Mouse (Mus musculus) stomach, embryonic 14.5 days (tissue): ENCODE results near the gene Ncoa5. TPM values are rescaled to one million over a fixed set of nuclear protein-coding genes. Genes with fewer than 3 reads are reported as not detected.

Experiments
- ATAC-seq: fragments of 200-750 bp; cut with Nextera tagmentation; 2 replicates; pipeline ENCODE4 v1.8.0; 2017; ENCODE audit warnings: low read depth, moderate TSS enrichment; ENCODE audit not compliant: insufficient number of reproducible peaks, insufficient read depth, low FRiP score
- H3K27ac ChIP-seq: fragments of 300-500 bp; sonication (generic); 2 replicates; pipeline ENCODE4 v1.5.1; 2014; ENCODE audit warnings: mild to moderate bottlenecking, low read length, moderate library complexity, mixed read lengths
- H3K27me3 ChIP-seq: fragments of 300-500 bp; sonication (generic); 2 replicates; pipeline ENCODE4 v1.6.1; 2014; ENCODE audit warnings: low read length, control low read depth, mixed read lengths; ENCODE audit not compliant: control insufficient read depth, insufficient read depth
- H3K36me3 ChIP-seq: fragments of 300-500 bp; sonication (generic); 2 replicates; pipeline ENCODE4 v1.6.1; 2014; ENCODE audit warnings: mild to moderate bottlenecking, control low read depth, low read length, moderate library complexity, mixed read lengths; ENCODE audit not compliant: control insufficient read depth, insufficient read depth
- H3K4me1 ChIP-seq: fragments of 300-500 bp; sonication (generic); 2 replicates; pipeline ENCODE4 v1.6.1; 2014; ENCODE audit warnings: low read length, control low read depth, mixed read lengths; ENCODE audit not compliant: control insufficient read depth, insufficient read depth
- H3K4me2 ChIP-seq: fragments of 300-500 bp; sonication (generic); replicated peaks from 2 replicates; pipeline ENCODE4 v1.6.1; 2014; ENCODE audit warnings: low read depth, low read length, control low read depth
- H3K4me3 ChIP-seq: fragments of 300-500 bp; sonication (generic); 2 replicates; pipeline ENCODE4 v1.5.1; 2014; ENCODE audit warnings: low read depth, low read length, control low read depth
- H3K9ac ChIP-seq: fragments of 300-500 bp; sonication (generic); replicated peaks from 2 replicates; pipeline ENCODE4 v1.6.1; 2014; ENCODE audit warnings: low read depth, mild to moderate bottlenecking, control low read depth, low read length, moderate library complexity, mixed read lengths
- H3K9me3 ChIP-seq: fragments of 300-500 bp; sonication (generic); 2 replicates; pipeline ENCODE4 v1.6.1; 2016; ENCODE audit warnings: low read depth, low read length, control low read depth; ENCODE audit not compliant: control insufficient read depth
- WGBS: fragments of 180-500 bp; shearing (Covaris S2); extraction: QIAGEN DNeasy Blood & Tissue Kit; methylation state at CpG from one replicate; pipeline ENCODE4 v1.1.7; 2014; 5-methylcytosine and 5-hydroxymethylcytosine counted together
- polyA plus RNA-seq: library from polyadenylated mRNA; unstranded; fragments of >200 nt; fragmentation: Nextera tagmentation; extraction: Ambion mirVana; gene quantifications from 2 replicates; pipeline ENCODE4 v1.2.1, GENCODE M21; 2014

Gene Ncoa5
- polyA plus RNA-seq, 1 experiment from 2014 or later = 53.8 TPM

DNA sequence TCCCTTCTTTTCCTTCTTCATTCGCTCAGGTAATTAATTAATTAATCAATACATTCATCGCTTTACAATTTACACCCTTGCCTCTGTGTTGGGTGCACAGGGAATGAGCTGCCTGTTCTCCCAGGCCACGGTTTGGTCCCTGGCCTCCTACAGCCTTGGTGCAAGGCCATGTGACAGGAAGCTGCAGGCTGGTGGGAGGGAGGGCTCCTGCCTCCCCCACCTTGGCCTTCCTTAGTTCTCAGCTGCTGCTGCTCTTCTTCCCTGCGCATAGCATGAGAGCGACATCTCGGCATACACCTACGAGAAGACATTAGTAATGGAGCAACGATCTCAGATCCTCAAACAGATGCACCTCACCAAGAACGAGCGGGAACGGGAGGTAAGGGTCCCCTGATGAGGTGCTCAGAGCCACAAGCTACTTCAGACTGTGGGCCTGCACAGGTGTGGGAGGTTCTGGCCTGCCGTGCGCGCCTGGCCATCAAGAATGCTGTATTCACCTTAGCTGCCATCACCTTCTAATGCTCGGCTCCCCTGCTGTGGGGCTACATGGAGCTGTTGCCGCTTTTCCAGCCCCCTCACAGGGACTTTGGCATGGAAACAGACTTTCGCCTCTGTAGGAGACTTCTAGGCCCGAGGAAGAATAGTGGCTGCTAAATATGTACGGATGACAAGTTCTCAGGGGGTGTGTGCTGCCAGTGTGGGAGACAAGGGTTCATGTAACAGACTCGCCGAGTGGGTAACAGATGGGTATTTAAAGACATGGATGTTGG, 39.8 kb downstream of the Ncoa5 start:
- peaks cover 15% of the 10 kb centered on the region for H3K4me1 ChIP-seq
- H3K36me3 ChIP-seq = peaks cover under 1% of the 10 kb centered on the region; the same call in 1 of the 2 replicates
- no peak for ATAC-seq
- peaks cover 12% of the 10 kb centered on the region; the same call in 1 of the 2 replicates for H3K27me3 ChIP-seq
- H3K9me3 ChIP-seq = no peaks in the 10 kb centered on the region
- 59% methylated on average over 21 of the region's 21 CpGs for WGBS
- no peak overlapping the region for H3K9ac ChIP-seq
- no peak overlapping the region for H3K27ac ChIP-seq
- no peak overlapping the region for H3K4me3 ChIP-seq
- H3K4me2 ChIP-seq = no peak overlapping the region

DNA sequence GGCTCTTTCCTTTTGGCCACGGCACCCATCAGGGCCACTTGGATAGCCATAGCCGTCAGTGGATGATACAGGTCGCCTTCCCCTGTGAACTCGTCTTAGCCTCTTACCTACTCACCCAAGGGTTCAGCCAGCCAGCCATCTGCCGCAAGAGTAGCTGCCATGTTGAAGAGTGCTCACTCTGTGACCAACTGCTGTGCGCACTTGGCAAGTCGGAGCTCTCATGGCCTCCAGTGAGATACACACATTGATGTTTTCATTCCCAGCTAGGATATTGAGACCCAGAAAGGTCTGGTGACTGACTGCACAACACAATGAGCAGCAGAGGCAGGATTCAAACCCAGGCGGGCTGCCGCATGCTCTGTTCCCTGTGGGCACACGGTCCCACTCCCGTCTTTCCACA, 40.5 kb downstream of the Ncoa5 start:
- no peak overlapping the region for H3K4me3 ChIP-seq
- peaks cover 9% of the 10 kb centered on the region; the same call in 1 of the 2 replicates for H3K27me3 ChIP-seq
- no peak overlapping the region for H3K4me2 ChIP-seq
- H3K9ac ChIP-seq = no peak overlapping the region
- peaks cover 15% of the 10 kb centered on the region for H3K4me1 ChIP-seq
- H3K9me3 ChIP-seq = no peaks in the 10 kb centered on the region
- H3K27ac ChIP-seq = no peak overlapping the region
- WGBS = 89% methylated on average over 11 of the region's 11 CpGs
- H3K36me3 ChIP-seq = no peaks in the 10 kb centered on the region
- no peak for ATAC-seq

DNA sequence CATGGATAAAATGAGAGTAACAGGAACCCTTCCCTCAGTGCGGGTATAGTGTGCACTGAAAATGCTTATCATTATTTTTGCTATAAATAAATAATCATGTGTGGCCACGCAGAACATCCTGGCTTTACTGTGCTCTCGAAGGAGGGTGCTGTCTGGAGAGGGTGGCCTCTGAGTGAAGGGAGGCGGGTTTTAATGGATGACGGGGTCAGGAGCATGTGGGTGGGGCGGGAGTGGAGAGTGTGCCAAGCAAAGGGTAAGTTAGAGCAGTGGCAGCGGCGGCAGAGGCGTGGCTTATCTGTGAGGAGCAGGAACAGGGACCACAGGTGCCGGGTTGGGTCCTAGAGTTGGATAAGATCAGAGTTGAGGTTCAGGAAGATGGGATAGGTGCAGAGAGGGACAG, 42.9 kb downstream of the Ncoa5 start:
- 22% methylated on average over 10 of the region's 10 CpGs for WGBS
- Histone ChIP-seq H3K4me3 (no peak overlapping the region), H3K9me3 (no peaks in the 10 kb centered on the region), H3K27ac (no peak overlapping the region), H3K4me2 (no peak overlapping the region), H3K4me1 (no peaks in the 10 kb centered on the region), H3K27me3 (no peaks in the 10 kb centered on the region), H3K36me3 (no peaks in the 10 kb centered on the region), H3K9ac (no peak overlapping the region)
- ATAC-seq = no peak

DNA sequence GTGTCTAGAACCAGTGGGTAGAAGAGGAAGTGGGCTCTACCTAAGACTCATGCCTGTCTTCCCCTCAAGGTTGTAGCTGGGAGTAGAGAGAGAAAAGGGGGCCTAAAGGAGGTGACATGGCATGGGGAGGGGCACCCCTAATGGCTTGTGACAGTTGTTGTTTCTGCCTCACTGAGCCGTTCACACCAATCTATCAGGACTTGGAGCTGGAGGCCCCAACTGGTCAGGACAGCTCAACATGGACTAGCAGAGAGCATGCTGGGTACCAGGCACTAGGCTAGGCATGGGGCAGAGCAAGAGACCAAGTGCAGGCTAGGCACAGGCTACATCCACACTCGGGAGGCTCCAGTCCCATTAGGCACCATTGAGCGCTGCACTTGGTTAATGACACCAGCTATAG, 43.6 kb downstream of the Ncoa5 start:
- no peaks in the 10 kb centered on the region for H3K4me1 ChIP-seq
- 71% methylated on average over 3 of the region's 3 CpGs for WGBS
- H3K4me3 ChIP-seq = no peak overlapping the region
- H3K36me3 ChIP-seq = no peaks in the 10 kb centered on the region
- no peak overlapping the region for H3K9ac ChIP-seq
- H3K9me3 ChIP-seq = no peaks in the 10 kb centered on the region
- no peak for ATAC-seq
- H3K27ac ChIP-seq = no peak overlapping the region
- no peak overlapping the region for H3K4me2 ChIP-seq
- no peaks in the 10 kb centered on the region for H3K27me3 ChIP-seq

DNA sequence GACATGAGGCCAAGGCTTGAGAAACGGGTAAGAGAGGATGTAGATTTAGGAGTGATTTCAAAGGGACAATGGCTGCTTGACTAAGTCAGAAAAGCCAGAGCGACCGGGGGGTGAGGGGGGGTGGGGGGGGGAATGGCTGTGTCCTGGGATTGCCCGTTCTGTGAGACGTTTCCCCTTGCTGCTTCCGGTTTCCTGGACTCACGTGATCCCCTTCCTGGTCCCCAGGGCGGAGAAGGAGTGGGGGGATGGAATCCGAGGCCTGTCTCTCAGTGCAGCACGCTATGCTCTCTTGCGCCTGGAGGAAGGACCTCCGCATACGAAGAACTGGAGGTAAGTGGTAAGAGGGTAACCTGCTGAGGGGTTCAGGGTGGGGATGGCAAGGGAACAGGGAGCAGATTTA, 45.9 kb downstream of the Ncoa5 start:
- no peak for ATAC-seq
- Histone ChIP-seq H3K36me3 (no peaks in the 10 kb centered on the region), H3K4me1 (no peaks in the 10 kb centered on the region), H3K9ac (no peak overlapping the region), H3K27me3 (no peaks in the 10 kb centered on the region), H3K4me3 (no peak overlapping the region), H3K9me3 (no peaks in the 10 kb centered on the region), H3K27ac (no peak overlapping the region), H3K4me2 (no peak overlapping the region)
- WGBS = 66% methylated on average over 13 of the region's 13 CpGs

DNA sequence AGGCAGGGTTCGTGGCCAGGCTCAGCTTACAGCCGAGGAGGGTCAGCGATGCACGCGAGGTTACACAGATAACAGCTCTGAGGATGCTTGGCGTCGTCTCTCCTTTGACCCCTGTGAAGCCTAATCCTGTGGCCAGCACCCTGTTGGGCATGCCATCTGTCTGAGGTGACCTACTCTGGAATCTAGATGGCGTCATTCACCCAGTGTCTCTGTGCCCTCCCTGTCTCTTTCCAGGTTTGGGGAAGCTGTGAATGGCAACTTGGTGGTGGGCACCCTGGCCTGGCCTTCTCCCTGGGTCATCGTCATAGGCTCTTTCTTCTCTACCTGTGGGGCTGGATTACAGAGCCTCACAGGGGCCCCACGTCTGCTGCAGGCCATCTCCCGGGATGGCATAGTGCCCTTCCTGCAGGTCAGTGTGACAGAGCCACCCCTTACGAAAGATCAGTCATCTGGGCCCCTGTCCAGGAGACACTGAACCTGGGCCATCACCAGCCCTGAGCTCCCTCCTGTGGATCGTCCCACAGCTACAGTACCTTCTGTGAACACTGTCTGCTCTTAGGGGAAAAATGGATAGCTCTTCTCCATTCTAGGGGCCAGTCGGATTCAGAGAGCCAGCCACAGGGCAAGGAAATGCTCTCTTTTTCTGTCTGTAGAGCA, 48.2 kb downstream of the Ncoa5 start:
- H3K27ac ChIP-seq = no peak overlapping the region
- WGBS = 66% methylated on average over 14 of the region's 14 CpGs
- H3K9ac ChIP-seq = no peak overlapping the region
- H3K4me3 ChIP-seq = no peak overlapping the region
- H3K36me3 ChIP-seq = no peaks in the 10 kb centered on the region
- ATAC-seq = no peak
- no peaks in the 10 kb centered on the region for H3K4me1 ChIP-seq
- no peaks in the 10 kb centered on the region for H3K9me3 ChIP-seq
- H3K4me2 ChIP-seq = no peak overlapping the region
- H3K27me3 ChIP-seq = no peaks in the 10 kb centered on the region

DNA sequence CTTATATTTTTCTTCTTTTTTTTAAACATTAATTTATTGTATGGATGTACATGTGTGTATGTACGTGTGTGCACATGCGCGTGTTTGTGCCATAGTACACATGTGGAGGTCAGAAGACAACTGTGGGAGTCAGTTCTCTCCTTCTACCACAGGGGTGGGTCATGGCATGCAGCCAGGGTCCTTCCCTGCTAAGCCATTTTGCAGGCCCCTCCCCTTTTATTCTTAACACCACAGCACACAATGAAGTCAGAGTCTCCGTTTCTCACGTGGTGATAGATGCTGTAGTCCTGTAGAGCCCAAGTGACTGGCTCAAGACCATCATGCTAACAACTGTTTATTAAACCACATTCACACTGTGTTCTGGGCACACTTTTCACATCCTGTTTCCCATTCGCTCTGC, 48.7 kb downstream of the Ncoa5 start:
- 75% methylated on average over 6 of the region's 6 CpGs for WGBS
- Histone ChIP-seq H3K4me3 (no peak overlapping the region), H3K4me2 (no peak overlapping the region), H3K4me1 (no peaks in the 10 kb centered on the region), H3K27me3 (no peaks in the 10 kb centered on the region), H3K36me3 (no peaks in the 10 kb centered on the region), H3K9ac (no peak overlapping the region), H3K9me3 (no peaks in the 10 kb centered on the region), H3K27ac (no peak overlapping the region)
- no peak for ATAC-seq

DNA sequence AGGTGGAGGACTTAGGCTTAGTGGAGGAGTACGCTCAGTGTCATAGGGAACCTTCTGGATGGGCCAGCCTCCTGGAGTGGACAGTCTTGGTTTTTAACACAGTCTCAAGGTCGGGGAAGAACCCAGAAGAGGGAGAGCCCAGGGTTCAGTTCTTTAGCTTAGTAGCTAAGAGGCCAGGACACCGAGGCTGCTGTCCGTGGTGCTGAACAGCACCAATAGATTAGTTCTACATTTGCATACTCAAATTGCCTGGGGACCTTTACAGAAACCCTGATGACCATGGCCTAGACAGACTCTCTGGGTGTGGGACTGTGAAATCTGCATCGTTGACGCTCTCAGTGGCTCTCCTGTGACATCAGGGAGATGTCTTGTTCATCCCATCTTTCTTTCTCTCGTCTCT, 54.9 kb downstream of the Ncoa5 start:
- no peaks in the 10 kb centered on the region for H3K36me3 ChIP-seq
- no peak overlapping the region for H3K9ac ChIP-seq
- H3K9me3 ChIP-seq = no peaks in the 10 kb centered on the region
- no peaks in the 10 kb centered on the region for H3K4me1 ChIP-seq
- no peak overlapping the region for H3K4me2 ChIP-seq
- no peak for ATAC-seq
- WGBS = 27% methylated on average over 7 of the region's 7 CpGs
- H3K4me3 ChIP-seq = no peak overlapping the region
- H3K27ac ChIP-seq = no peak overlapping the region
- no peaks in the 10 kb centered on the region for H3K27me3 ChIP-seq
